ENCODE assay signal across 8 mouse cellular contexts in the genomic region with DNA sequence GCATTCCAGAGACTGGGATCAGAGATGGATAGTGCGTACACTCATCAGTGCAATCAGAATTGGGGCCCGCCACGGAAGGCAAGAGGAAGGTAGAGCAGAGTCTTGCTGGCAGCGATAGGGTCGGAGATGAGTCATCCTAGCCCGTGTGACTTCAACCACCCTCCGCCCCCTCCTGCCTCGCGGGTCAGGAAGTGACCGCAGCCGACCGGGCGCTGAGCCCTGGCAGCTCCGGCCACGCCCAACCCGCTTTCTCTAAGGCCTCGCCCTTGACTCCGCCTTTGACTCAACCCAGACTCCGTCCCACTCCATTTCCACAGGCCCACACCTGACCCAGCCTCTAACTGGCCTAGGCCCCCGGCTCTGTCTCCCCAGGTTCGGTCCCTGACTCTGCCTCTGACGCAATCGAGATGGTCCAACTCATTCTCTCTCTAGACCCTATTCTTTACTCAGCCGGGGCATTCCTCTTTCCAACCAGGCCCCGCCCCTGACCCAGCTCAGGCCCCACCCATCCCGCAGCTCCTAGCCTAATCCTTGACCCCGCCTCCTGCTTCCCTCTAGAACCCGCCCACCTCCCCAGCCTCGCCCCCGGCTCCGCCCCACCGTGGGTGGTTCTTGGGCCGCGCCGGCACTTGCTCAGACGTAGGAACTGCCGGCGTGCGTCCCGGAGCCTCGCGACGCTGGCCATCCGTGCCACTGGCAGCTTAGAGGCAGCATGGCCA. TPM values are rescaled to one million over a fixed set of nuclear protein-coding genes. Genes with fewer than 3 reads are reported as not detected.
A peak's percentile ranks its signal among the peaks of the same experiment; 100 is the strongest.
DNase-seq lines count a peak whose midpoint lies in the region; ATAC-seq and TF ChIP-seq lines count a peak whose summit lies in the region.

A gene (plus strand): TSS at position 608 of the 719 bp plus-strand sequence.

- peak within 1 kb of the TSS; percentile 90 for H3K27ac ChIP-seq in hindbrain, embryonic 10.5 days
- H3K27ac ChIP-seq in lung, postnatal 0 days (ENCODE audit: low read length): peak within 1 kb of the TSS; percentile 83

- H3K36me3 ChIP-seq in hindbrain, embryonic 10.5 days: no peaks in the 10 kb centered on the region
- H3K36me3 ChIP-seq in lung, postnatal 0 days (ENCODE audit: insufficient read depth, low read length): no peaks in the 10 kb centered on the region

- H3K9me3 ChIP-seq in hindbrain, embryonic 10.5 days: no peaks in the 10 kb centered on the region
- H3K9me3 ChIP-seq in lung, postnatal 0 days (ENCODE audit: low read length): no peaks in the 10 kb centered on the region

- WGBS in hindbrain, embryonic 10.5 days: 1% methylated on average over 44 of the region's 44 CpGs
- WGBS in lung, postnatal 0 days: under 1% methylated on average over 40 of the region's 44 CpGs

- peak; percentile 82 for ATAC-seq in frontal cortex, adult (ENCODE audit: low TSS enrichment)
- peak; percentile 96 for ATAC-seq in lung, postnatal 0 days

- H3K4me1 ChIP-seq in hindbrain, embryonic 10.5 days (replicated peaks): peaks cover 42% of the 10 kb centered on the region
- 0 out of 2 replicates have a peak, but pooled peaks cover 4% of the 10 kb centered on the region for H3K4me1 ChIP-seq in lung, postnatal 0 days (ENCODE audit: insufficient read depth, low read depth, low read length)

- H3K4me3 ChIP-seq in hindbrain, embryonic 10.5 days: peak within 1 kb of the TSS; percentile 76
- peak within 1 kb of the TSS; percentile 76 for H3K4me3 ChIP-seq in lung, postnatal 0 days (ENCODE audit: low read depth, low read length)

- peak within 1 kb of the TSS; percentile 97 for H3K4me2 ChIP-seq in lung, postnatal 0 days (replicated peaks; ENCODE audit: low read depth, low read length)

- TF ChIP-seq EP300 in lung, postnatal 0 days (IDR thresholded peaks at IDR 0.05): no peak; the same call in none of the 2 replicates

- no peak for TF ChIP-seq CTCF in lung, postnatal 0 days (IDR thresholded peaks at IDR 0.05)

- peak within 1 kb of the TSS; percentile 37 for H3K9ac ChIP-seq in lung, postnatal 0 days (replicated peaks; ENCODE audit: low read depth)

- DNase-seq in MN1 (ENCODE audit: low spot score): peak; percentile 99
- DNase-seq in cerebellum, adult 9-10 months: peak; percentile 98
- DNase-seq in hindbrain, embryonic 10.5 days (ENCODE audit: low spot score): peak; percentile 97
- peak; percentile 96 for DNase-seq in layer of hippocampus, adult 9-11 months
- peak; percentile 100 for DNase-seq in lung, postnatal 0 days (ENCODE audit: low spot score)
- peak; percentile 87 for DNase-seq in ovary, postnatal 14 days (ENCODE audit: low spot score)
- peak; percentile 97 for DNase-seq in thymus, postnatal 14 days

- peaks cover 29% of the 10 kb centered on the region for H3K27me3 ChIP-seq in hindbrain, embryonic 10.5 days (ENCODE audit: insufficient read depth, poor library complexity, severe bottlenecking)
- no peaks in the 10 kb centered on the region for H3K27me3 ChIP-seq in lung, postnatal 0 days (replicated peaks; ENCODE audit: insufficient read depth, low read length)

RNA-seq across cellular contexts. Expression of the gene that starts here (rescaled TPM):
- 0.77 and 1.4 TPM in 2 replicates for polyA plus RNA-seq in hindbrain, embryonic 10.5 days (2016; fragmentation: Nextera tagmentation; extraction: Ambion mirVana)
- 1.2 and 1.3 TPM in 2 replicates for polyA plus RNA-seq in lung, postnatal 0 days (2015; fragmentation: Nextera tagmentation; extraction: Ambion mirVana)

Comparison
In these comparisons a context has a peak if more than half of its experiments do, and no peak if none do; other contexts are left out.
1. Peak in every context shown above with its lines: DNase-seq, ATAC-seq, H3K4me3 ChIP-seq and H3K27ac ChIP-seq.